Mouse (Mus musculus) gastrocnemius, postnatal 14 days (tissue): Measurements from ENCODE around the gene Fuca1. TPM values are rescaled to one million over a fixed set of nuclear protein-coding genes. Genes with fewer than 3 reads are reported as not detected.

ENCODE experiments used
- total RNA-seq, 2 experiments: library from RNA; stranded (reverse); gene quantifications; 2 replicates each; pipeline ENCODE4 v1.2.3; 2021

Gene Fuca1
- total RNA-seq, 2 experiments from 2014 or later = 20.6 to 27.8 TPM

Other genes starting within 250 kb of the Fuca1 start
- under 1 TPM; 0.23 to 0.42 TPM for gene Ifnlr1, start 234.4 kb upstream of the Fuca1 start, total RNA-seq
- under 1 TPM; 0.13 to 0.49 TPM for gene Il22ra1, start 192.6 kb upstream of the Fuca1 start, total RNA-seq
- gene Myom3, start 161.0 kb upstream of the Fuca1 start, total RNA-seq = 10 to 100 TPM; 36.6 to 76.7 TPM
- gene Srsf10, start 65.0 kb upstream of the Fuca1 start, total RNA-seq = 10 to 100 TPM; 30.9 to 33.0 TPM
- gene Pnrc2, start 46.9 kb upstream of the Fuca1 start, total RNA-seq = 10 to 100 TPM; 44.3 to 59.3 TPM
- gene Cnr2, start 25.3 kb upstream of the Fuca1 start, total RNA-seq = under 1 TPM; 0.47 to 0.60 TPM
- gene Hmgcl, start 25.7 kb downstream of the Fuca1 start, total RNA-seq = 10 to 100 TPM; 47.2 to 56.6 TPM
- 1 to 10 TPM; 1.2 to 2.1 TPM for gene Gale, start 43.0 kb downstream of the Fuca1 start, total RNA-seq
- gene Lypla2, start 51.9 kb downstream of the Fuca1 start, total RNA-seq = 10 to 100 TPM; 28.9 to 29.2 TPM
- gene Pithd1, start 66.5 kb downstream of the Fuca1 start, total RNA-seq = 10 to 100 TPM; 20.4 to 21.4 TPM
- 10 to 100 TPM; 46.2 to 46.7 TPM for gene Eloa, start 101.0 kb downstream of the Fuca1 start, total RNA-seq
- gene Rpl11, start 132.7 kb downstream of the Fuca1 start, total RNA-seq = 100 to 1,000 TPM; 298 to 342 TPM
- 10 to 100 TPM; 28.4 to 28.7 TPM for gene Id3, start 222.8 kb downstream of the Fuca1 start, total RNA-seq